Mouse (Mus musculus): ENCODE results near the gene Zfp429. TPM values are rescaled to one million over a fixed set of nuclear protein-coding genes. Genes with fewer than 3 reads are reported as not detected.
A peak's percentile ranks its signal among the peaks of the same experiment; 100 is the strongest.

The Zfp429 gene
- total RNA-seq, 2 experiments from 2014 or later = 3.5 to 4.0 TPM

- Histone ChIP-seq H3K27ac (peak within 1 kb of the TSS; percentile 76), H3K4me3 (peak within 1 kb of the TSS; percentile 79)
- DNase-seq (ENCODE audit: low spot score in 2 of 2) = peak; percentile 89 to 92
- peak; percentile 35; the same call in 1 of the 2 replicates for TF ChIP-seq CTCF (conservative IDR thresholded peaks at IDR 0.05)
Measured at GRCm38 (mm10) chr13:67360131-67360744, 39.4 kb downstream of the Zfp429 start, which contains the start of the genes Gm28044 and Zfp953. TSS of gene Gm28044 (minus strand) at chr13:67360536. TSS of gene Zfp953 (minus strand) at chr13:67360605.

- DNase-seq (ENCODE audit: low spot score in 2 of 2) = no peak
- TF ChIP-seq CTCF (conservative IDR thresholded peaks at IDR 0.05) = no peak
- Histone ChIP-seq H3K27ac (no peak overlapping the region), H3K4me3 (no peak overlapping the region)
Measured at GRCm38 (mm10) chr13:67351854-67352253, 47.8 kb downstream of the Zfp429 start.

GRCm38 (mm10) chr13:67343422-67343821, 56.2 kb downstream of the Zfp429 start:
- no peak for DNase-seq (ENCODE audit: low spot score in 2 of 2)
- no peak for TF ChIP-seq CTCF (conservative IDR thresholded peaks at IDR 0.05)
- no peak overlapping the region for H3K4me3 ChIP-seq
- H3K27ac ChIP-seq = no peak overlapping the region

Other genes with a start within 250 kb of the Zfp429 start
- 1 to 10 TPM; 4.1 to 6.7 TPM for gene Rsl1, start 226.6 kb downstream of the Zfp429 start, total RNA-seq (2021)
- gene Zfp455, start 205.3 kb downstream of the Zfp429 start, total RNA-seq (2021) = 1 to 10 TPM; 2.0 to 3.0 TPM
- gene Zfp458, start 121.4 kb downstream of the Zfp429 start, total RNA-seq (2021) = 10 to 100 TPM; 19.9 to 22.2 TPM
- 1 to 10 TPM; 4.0 to 6.5 TPM for gene Zfp457, start 93.3 kb downstream of the Zfp429 start, total RNA-seq (2021)
- gene Zfp595, start 67.2 kb downstream of the Zfp429 start, total RNA-seq (2021) = 1 to 10 TPM; 3.2 to 4.9 TPM
- gene Gm28044, start 39.3 kb downstream of the Zfp429 start, total RNA-seq (2021) = under 1 TPM; 0.81 to 0.82 TPM
- 1 to 10 TPM; 1.0 to 1.2 TPM for gene Zfp953, start 39.2 kb downstream of the Zfp429 start, total RNA-seq (2021)
- under 1 TPM in 1 of 2 experiments, not detected in 1; 0.72 TPM for gene Gm28041, start 24.1 kb downstream of the Zfp429 start, total RNA-seq (2021)
- under 1 TPM; 0.52 to 0.59 TPM for gene Zfp456, start 24.0 kb downstream of the Zfp429 start, total RNA-seq (2021)
- gene Zfp459, start 21.6 kb upstream of the Zfp429 start, total RNA-seq (2021) = 1 to 10 TPM; 1.8 to 2.8 TPM
- 10 to 100 TPM; 11.8 TPM for gene Zfp874a, start 51.8 kb upstream of the Zfp429 start, total RNA-seq (2021)
- 10 to 100 TPM; 15.1 to 15.7 TPM for gene Zfp874b, start 84.4 kb upstream of the Zfp429 start, total RNA-seq (2021)
- 1 to 10 TPM; 9.2 to 9.3 TPM for gene Zfp58, start 100.7 kb upstream of the Zfp429 start, total RNA-seq (2021)
- 1 to 10 TPM in 1 of 2 experiments, not detected in 1; 1.5 TPM for gene Gm26965, start 126.3 kb upstream of the Zfp429 start, total RNA-seq (2021)
- gene Zfp87, start 126.4 kb upstream of the Zfp429 start, total RNA-seq (2021) = 10 to 100 TPM; 19.8 to 23.4 TPM
- gene Zfp748, start 154.0 kb upstream of the Zfp429 start, total RNA-seq (2021) = 10 to 100 TPM in 1 of 2 experiments, 1 to 10 TPM in 1; 8.5 to 10.8 TPM
- 10 to 100 TPM in 1 of 2 experiments, 1 to 10 TPM in 1; 9.1 to 10.2 TPM for gene Zfp729b, start 209.9 kb upstream of the Zfp429 start, total RNA-seq (2021)
- 1 to 10 TPM in 1 of 2 experiments, not detected in 1; 1.6 TPM for gene Gm49345, start 237.9 kb upstream of the Zfp429 start, total RNA-seq (2021)
- 1 to 10 TPM; 9.3 to 9.9 TPM for gene Zfp729a, start 238.0 kb upstream of the Zfp429 start, total RNA-seq (2021)